Mouse (Mus musculus): ENCODE measurements around the gene Krtap9-5. TPM values are rescaled to one million over a fixed set of nuclear protein-coding genes. Genes with fewer than 3 reads are reported as not detected.

Gene Krtap9-5
- polyA plus RNA-seq (2012; rRNA removed), result not detected in 2 replicates

DNA sequence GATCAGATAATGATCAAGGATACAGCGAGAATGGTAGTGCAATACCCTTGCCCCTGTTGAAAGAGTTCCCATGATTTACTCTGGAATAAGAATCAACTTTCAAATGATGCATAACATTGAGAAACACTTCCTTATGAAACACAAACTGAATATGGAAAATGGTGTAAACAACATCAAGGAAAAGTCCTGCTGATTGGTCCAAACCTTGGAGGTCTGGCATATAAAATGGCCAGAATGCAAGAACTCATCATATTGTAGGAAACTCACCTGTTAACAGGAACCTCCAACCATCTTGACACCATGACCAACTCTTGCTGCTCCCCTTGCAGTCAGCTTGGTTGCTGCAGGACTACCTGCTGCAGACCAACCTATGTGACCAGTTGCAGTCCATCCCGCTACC lies at the start of gene Krtap9-5:
Krtap9-5 (plus strand) TSS at position 301 of the 400 bp plus-strand sequence.
- Histone ChIP-seq H3K4me1 (ENCODE audit: control insufficient read depth, insufficient read depth, insufficient read length) (no peaks in the 10 kb centered on the region), H3K4me3 (ENCODE audit: extremely low read depth, insufficient read depth, insufficient read length) (no peak within 1 kb of the TSS), H3K36me3 (ENCODE audit: control insufficient read depth, insufficient read depth, low read length) (no peaks in the 10 kb centered on the region), H3K27ac (ENCODE audit: insufficient read depth, low read length) (no peak within 1 kb of the TSS), H3K27me3 (ENCODE audit: control insufficient read depth, insufficient read depth, low read length) (no peaks in the 10 kb centered on the region)
- no peak for DNase-seq (ENCODE audit: low read depth in 1 of 2, low spot score in 2 of 2)
- TF ChIP-seq POLR2A (IDR thresholded peaks at IDR 0.05; ENCODE audit: low read depth, low read length) (no peak), CTCF (IDR thresholded peaks at IDR 0.05; ENCODE audit: extremely low read depth, insufficient read depth, insufficient read length, insufficient replicate concordance) (no peak)
- 79% methylated on average over 2 of the region's 2 CpGs for WGBS

DNA sequence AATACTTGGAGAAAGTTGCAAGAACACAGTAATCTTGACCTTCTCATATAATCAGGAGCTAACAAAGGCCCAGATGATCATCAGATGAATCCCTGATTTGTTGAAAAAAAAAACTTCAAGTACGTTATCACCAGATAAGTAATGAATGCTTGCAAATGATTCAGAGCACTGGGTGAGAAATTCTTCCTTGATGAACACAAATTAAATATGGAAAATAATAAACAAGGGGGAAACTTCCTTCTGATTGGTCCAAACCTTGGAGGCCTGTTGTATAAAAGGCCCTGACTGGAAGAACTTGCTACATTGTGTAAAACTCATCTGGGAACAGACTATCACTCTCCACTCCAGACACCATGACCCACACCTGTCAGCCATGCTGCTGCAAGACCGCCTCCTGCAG lies 40.7 kb upstream of the Krtap9-5 start, which contains the start of gene Krtap31-1:
Krtap31-1 (plus strand) TSS at position 301 of the 400 bp plus-strand sequence.
- Histone ChIP-seq H3K27ac (ENCODE audit: insufficient read depth, low read length) (no peak within 1 kb of the TSS), H3K4me1 (ENCODE audit: control insufficient read depth, insufficient read depth, insufficient read length) (no peaks in the 10 kb centered on the region), H3K4me3 (ENCODE audit: extremely low read depth, insufficient read depth, insufficient read length) (no peak within 1 kb of the TSS), H3K36me3 (ENCODE audit: control insufficient read depth, insufficient read depth, low read length) (no peaks in the 10 kb centered on the region), H3K27me3 (ENCODE audit: control insufficient read depth, insufficient read depth, low read length) (no peaks in the 10 kb centered on the region)
- TF ChIP-seq CTCF (IDR thresholded peaks at IDR 0.05; ENCODE audit: extremely low read depth, insufficient read depth, insufficient read length, insufficient replicate concordance), result no peak
- no peak for TF ChIP-seq POLR2A (IDR thresholded peaks at IDR 0.05; ENCODE audit: low read depth, low read length)
- DNase-seq (ENCODE audit: low read depth in 1 of 2, low spot score in 2 of 2), result no peak
- 78% methylated on average over 2 of the region's 2 CpGs for WGBS

DNA sequence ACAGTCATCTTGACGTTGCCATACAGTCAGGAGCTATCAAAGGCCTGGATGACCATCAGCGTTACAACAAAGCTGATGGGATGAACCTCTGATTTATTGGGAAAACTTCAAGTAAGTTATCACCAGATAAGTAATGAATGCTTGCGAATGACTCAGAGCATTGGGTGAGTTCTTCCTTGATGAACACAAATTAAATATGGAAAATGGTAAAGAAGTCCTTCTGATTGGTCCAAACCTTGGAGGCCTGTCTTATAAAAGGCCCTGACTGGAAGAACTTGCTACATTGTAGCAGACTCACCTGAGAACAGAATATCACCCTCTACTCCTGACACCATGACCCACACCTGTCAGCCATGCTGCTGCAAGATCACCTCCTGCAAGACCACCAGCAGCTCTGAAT lies 33.8 kb upstream of the Krtap9-5 start, which contains the start of gene Gm11565:
Gm11565 (plus strand) TSS at position 301 of the 400 bp plus-strand sequence.
- DNase-seq (ENCODE audit: low read depth in 1 of 2, low spot score in 2 of 2), result no peak
- TF ChIP-seq CTCF (IDR thresholded peaks at IDR 0.05; ENCODE audit: extremely low read depth, insufficient read depth, insufficient read length, insufficient replicate concordance), result no peak
- TF ChIP-seq POLR2A (IDR thresholded peaks at IDR 0.05; ENCODE audit: low read depth, low read length), result no peak
- H3K4me1 ChIP-seq (ENCODE audit: control insufficient read depth, insufficient read depth, insufficient read length), result no peaks in the 10 kb centered on the region
- no peak within 1 kb of the TSS for H3K27ac ChIP-seq (ENCODE audit: insufficient read depth, low read length)
- WGBS, result 78% methylated on average over 3 of the region's 3 CpGs
- H3K36me3 ChIP-seq (ENCODE audit: control insufficient read depth, insufficient read depth, low read length), result no peaks in the 10 kb centered on the region
- H3K4me3 ChIP-seq (ENCODE audit: extremely low read depth, insufficient read depth, insufficient read length), result no peak within 1 kb of the TSS
- H3K27me3 ChIP-seq (ENCODE audit: control insufficient read depth, insufficient read depth, low read length), result no peaks in the 10 kb centered on the region

DNA sequence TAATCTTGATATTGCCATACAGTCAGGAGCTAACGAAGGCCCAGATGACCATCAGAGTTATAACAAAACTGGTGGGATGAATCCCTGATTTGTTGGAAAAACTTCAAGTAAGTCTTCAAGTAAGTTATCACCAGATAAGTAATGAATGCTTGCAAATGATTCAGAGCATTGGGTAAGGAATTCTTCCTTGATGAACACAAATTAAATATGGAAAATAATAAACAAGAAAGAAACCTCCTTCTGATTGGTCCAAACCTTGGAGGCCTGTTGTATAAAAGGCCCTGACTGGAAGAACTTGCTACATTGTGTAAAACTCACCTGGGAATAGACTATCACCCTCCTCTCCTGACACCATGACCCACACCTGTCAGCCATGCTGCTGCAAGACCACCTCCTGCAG lies 12.3 kb upstream of the Krtap9-5 start, which contains the start of gene Krtap31-2:
Krtap31-2 (plus strand) TSS at position 301 of the 400 bp plus-strand sequence.
- no peak within 1 kb of the TSS for H3K4me3 ChIP-seq (ENCODE audit: extremely low read depth, insufficient read depth, insufficient read length)
- no peaks in the 10 kb centered on the region for H3K4me1 ChIP-seq (ENCODE audit: control insufficient read depth, insufficient read depth, insufficient read length)
- no peaks in the 10 kb centered on the region for H3K36me3 ChIP-seq (ENCODE audit: control insufficient read depth, insufficient read depth, low read length)
- no peak for DNase-seq (ENCODE audit: low read depth in 1 of 2, low spot score in 2 of 2)
- no peak within 1 kb of the TSS for H3K27ac ChIP-seq (ENCODE audit: insufficient read depth, low read length)
- TF ChIP-seq POLR2A (IDR thresholded peaks at IDR 0.05; ENCODE audit: low read depth, low read length) (no peak), CTCF (IDR thresholded peaks at IDR 0.05; ENCODE audit: extremely low read depth, insufficient read depth, insufficient read length, insufficient replicate concordance) (no peak)
- 78% methylated on average over 1 of the region's 1 CpGs for WGBS
- H3K27me3 ChIP-seq (ENCODE audit: control insufficient read depth, insufficient read depth, low read length), result no peaks in the 10 kb centered on the region

DNA sequence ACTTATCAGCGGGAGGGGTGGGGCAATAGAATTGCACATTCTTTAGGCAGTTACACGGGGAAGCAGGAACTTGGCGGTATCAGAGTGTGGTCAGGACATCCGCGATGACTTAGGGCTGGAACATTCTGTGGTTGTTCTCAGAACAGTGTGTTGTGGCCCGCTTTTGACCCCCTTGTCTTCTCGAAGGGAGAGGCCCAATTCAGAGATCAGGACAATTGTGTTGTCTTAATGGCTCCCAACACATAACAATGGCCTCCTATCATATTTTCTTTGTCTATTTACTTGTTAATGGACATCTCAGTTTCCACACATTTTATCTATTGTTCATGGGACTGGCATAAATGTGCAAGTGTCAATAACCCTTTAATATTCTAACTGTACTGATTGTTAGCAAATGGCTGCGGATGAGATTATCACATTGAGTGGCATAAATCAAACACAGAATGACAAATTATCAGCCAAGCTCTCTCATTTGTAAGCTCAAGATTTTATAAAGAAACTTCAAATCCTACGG lies 10.5 kb upstream of the Krtap9-5 start:
- Histone ChIP-seq H3K36me3 (ENCODE audit: control insufficient read depth, insufficient read depth, low read length) (no peaks in the 10 kb centered on the region), H3K4me3 (ENCODE audit: extremely low read depth, insufficient read depth, insufficient read length) (no peak overlapping the region), H3K27ac (ENCODE audit: insufficient read depth, low read length) (no peak overlapping the region), H3K27me3 (ENCODE audit: control insufficient read depth, insufficient read depth, low read length) (no peaks in the 10 kb centered on the region), H3K4me1 (ENCODE audit: control insufficient read depth, insufficient read depth, insufficient read length) (no peaks in the 10 kb centered on the region)
- WGBS, result 74% methylated on average over 9 of the region's 9 CpGs
- no peak for DNase-seq (ENCODE audit: low read depth in 1 of 2, low spot score in 2 of 2)
- no peak for TF ChIP-seq CTCF (IDR thresholded peaks at IDR 0.05; ENCODE audit: extremely low read depth, insufficient read depth, insufficient read length, insufficient replicate concordance)
- no peak for TF ChIP-seq POLR2A (IDR thresholded peaks at IDR 0.05; ENCODE audit: low read depth, low read length)

DNA sequence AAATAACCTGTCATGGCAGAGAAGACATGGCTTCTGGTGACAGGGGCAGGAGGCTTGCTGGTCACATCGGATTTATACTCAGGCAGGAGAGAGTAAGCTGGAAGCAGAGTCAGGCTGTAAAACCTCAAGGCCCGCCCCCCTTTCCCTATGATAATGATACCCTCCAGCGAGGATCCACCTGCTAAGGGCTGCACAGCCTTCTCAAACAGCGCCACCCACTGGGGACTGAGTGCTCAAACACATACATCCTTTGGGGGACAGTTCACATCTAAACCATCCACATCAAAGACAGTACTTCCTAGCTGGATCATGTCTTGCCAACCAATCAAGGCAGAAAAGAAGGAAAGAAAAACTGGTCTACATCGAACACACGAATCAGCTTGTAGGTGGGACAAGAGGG lies 15.9 kb downstream of the Krtap9-5 start:
- WGBS, result 61% methylated on average over 6 of the region's 6 CpGs
- TF ChIP-seq POLR2A (IDR thresholded peaks at IDR 0.05; ENCODE audit: low read depth, low read length), result no peak
- no peak for TF ChIP-seq CTCF (IDR thresholded peaks at IDR 0.05; ENCODE audit: extremely low read depth, insufficient read depth, insufficient read length, insufficient replicate concordance)
- no peak overlapping the region for H3K27ac ChIP-seq (ENCODE audit: insufficient read depth, low read length)
- H3K4me3 ChIP-seq (ENCODE audit: extremely low read depth, insufficient read depth, insufficient read length), result no peak overlapping the region
- no peak for DNase-seq (ENCODE audit: low read depth in 1 of 2, low spot score in 2 of 2)
- H3K36me3 ChIP-seq (ENCODE audit: control insufficient read depth, insufficient read depth, low read length), result no peaks in the 10 kb centered on the region
- H3K27me3 ChIP-seq (ENCODE audit: control insufficient read depth, insufficient read depth, low read length), result no peaks in the 10 kb centered on the region
- no peaks in the 10 kb centered on the region for H3K4me1 ChIP-seq (ENCODE audit: control insufficient read depth, insufficient read depth, insufficient read length)

DNA sequence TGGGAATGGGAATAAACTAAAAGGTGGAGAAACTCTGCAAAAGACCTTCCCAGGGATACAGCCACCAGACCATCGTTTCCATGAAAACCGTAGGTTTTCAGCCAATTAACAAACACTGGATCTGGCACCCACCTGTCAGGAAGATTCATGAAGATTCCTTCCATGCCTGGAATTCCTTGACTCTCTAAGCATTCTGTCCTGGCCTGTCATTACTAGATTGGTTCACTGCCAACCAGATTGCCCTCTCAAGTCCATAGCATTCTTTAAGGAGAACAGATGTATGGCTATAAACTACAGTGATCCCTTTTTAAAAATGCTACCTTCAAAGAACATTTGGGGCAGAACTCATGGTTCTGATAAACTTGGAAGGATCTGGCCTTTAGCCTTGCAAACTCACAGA lies 17.7 kb downstream of the Krtap9-5 start:
- 41% methylated on average over 2 of the region's 2 CpGs for WGBS
- TF ChIP-seq POLR2A (IDR thresholded peaks at IDR 0.05; ENCODE audit: low read depth, low read length) (no peak), CTCF (IDR thresholded peaks at IDR 0.05; ENCODE audit: extremely low read depth, insufficient read depth, insufficient read length, insufficient replicate concordance) (no peak)

More for the DNA sequence above, 17.7 kb downstream of the Krtap9-5 start:
- DNase-seq (ENCODE audit: low read depth in 1 of 2, low spot score in 2 of 2), result no peak
- H3K27me3 ChIP-seq (ENCODE audit: control insufficient read depth, insufficient read depth, low read length), result no peaks in the 10 kb centered on the region
- no peaks in the 10 kb centered on the region for H3K36me3 ChIP-seq (ENCODE audit: control insufficient read depth, insufficient read depth, low read length)
- H3K4me3 ChIP-seq (ENCODE audit: extremely low read depth, insufficient read depth, insufficient read length), result no peak overlapping the region
- no peak overlapping the region for H3K27ac ChIP-seq (ENCODE audit: insufficient read depth, low read length)
- no peaks in the 10 kb centered on the region for H3K4me1 ChIP-seq (ENCODE audit: control insufficient read depth, insufficient read depth, insufficient read length)

Measured in spleen, adult 2 months (tissue).